Mouse (Mus musculus): ENCODE results near the gene Neo1.

- no peak for TF ChIP-seq CTCF (IDR thresholded peaks at IDR 0.05; ENCODE audit: low read depth, low read length)
- no peak for TF ChIP-seq POLR2A (IDR thresholded peaks at IDR 0.05; ENCODE audit: extremely low read depth, insufficient read depth, low read length)
Measured at GRCm38 (mm10) chr9:59056281-59056680, 20.0 kb upstream of the Neo1 start.

All from liver, adult 2 months (tissue).